Comparison of ENCODE assay signal across 18 mouse cellular contexts in the genomic region with DNA sequence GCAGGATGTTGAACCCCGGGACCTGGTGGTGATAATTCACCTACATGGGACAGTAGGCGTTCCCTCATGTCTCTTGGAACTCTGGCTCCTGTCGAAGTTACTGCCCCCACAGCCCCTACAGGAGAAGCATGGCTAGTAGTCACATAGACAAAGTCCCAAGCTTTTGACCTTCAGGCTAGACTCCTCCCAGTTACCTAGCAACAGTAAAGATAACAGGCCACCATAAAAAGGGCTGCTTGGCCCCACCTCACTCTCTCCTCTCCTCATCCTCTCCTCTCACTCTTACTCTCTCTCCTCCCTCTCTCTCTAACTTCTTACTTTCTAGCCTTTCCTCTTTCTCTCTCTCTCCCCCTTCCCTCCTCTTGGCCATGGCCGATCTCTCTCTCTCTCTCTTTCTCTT.
"Had no signal": no experiment of that assay in that cellular context is flagged by ENCODE, and none has a peak within 500 bp of the region (broad histone marks: within the 10 kb centered on the region; RNA-seq: fewer than 3 reads in every experiment).

No protein-coding gene starts in this region.

- H3K4me1 ChIP-seq: midbrain, embryonic 13.5 days; midbrain, embryonic 15.5 days; neural tube, embryonic 13.5 days; neural tube, embryonic 15.5 days had no signal

- H3K36me3 ChIP-seq: midbrain, embryonic 13.5 days; midbrain, embryonic 15.5 days; neural tube, embryonic 13.5 days; neural tube, embryonic 15.5 days had no signal

- H3K4me3 ChIP-seq: megakaryocyte, embryonic 14.5 days; midbrain, embryonic 13.5 days; midbrain, embryonic 15.5 days; neural tube, embryonic 13.5 days; neural tube, embryonic 15.5 days had no signal

- H3K9me3 ChIP-seq: midbrain, embryonic 13.5 days; midbrain, embryonic 15.5 days; neural tube, embryonic 13.5 days; neural tube, embryonic 15.5 days had no signal

- H3K9ac ChIP-seq: lung, embryonic 14.5 days; midbrain, embryonic 13.5 days; midbrain, embryonic 15.5 days; neural tube, embryonic 13.5 days; neural tube, embryonic 15.5 days had no signal

- H3K27ac ChIP-seq: macrophage; midbrain, embryonic 13.5 days; midbrain, embryonic 15.5 days; neural tube, embryonic 13.5 days; neural tube, embryonic 15.5 days had no signal

- DNase-seq: lung, adult 18-20 months; lung, embryonic 14.5 days; lung, postnatal 10 days; lung, postnatal 36 days; retina, postnatal 1 day; right cerebral cortex, adult 18-20 months; right cerebral cortex, postnatal 25 days; right cerebral cortex, postnatal 4 days; spleen, adult 18-20 months; thymus, adult 18-20 months; thymus, postnatal 25 days; thymus, postnatal 4 days had no signal
